Mouse (Mus musculus) CH12.LX (cell line): ENCODE data around the gene Gm572. TPM values are rescaled to one million over a fixed set of nuclear protein-coding genes. Genes with fewer than 3 reads are reported as not detected.

Experiments
- DNase-seq: peaks from one replicate; pipeline ENCODE4 v3.0.0-alpha.2; 2013; ENCODE audit errors: extremely low read depth
- H3K27ac ChIP-seq: 2 replicates; pipeline ENCODE4 v1.5.1; 2012; ENCODE audit warnings: low read depth, mild to moderate bottlenecking, control low read depth, moderate library complexity; ENCODE audit not compliant: insufficient read depth
- H3K27me3 ChIP-seq: replicated peaks from 2 replicates; pipeline ENCODE3; 2012; ENCODE audit warnings: inconsistent platforms
- H3K36me3 ChIP-seq, 2 experiments: replicated peaks in 1 of 2; 2 replicates each; pipeline versions ENCODE3 to v1.6.1; 2012; ENCODE audit warnings: inconsistent platforms in 1 of 2, low read length in 1 of 2, mild to moderate bottlenecking in 1 of 2, mixed read lengths in 1 of 2, moderate library complexity in 1 of 2; ENCODE audit not compliant: control insufficient read depth in 1 of 2, insufficient read depth in 1 of 2
- H3K4me1 ChIP-seq, 2 experiments: 2 replicates each; pipeline ENCODE4 v1.6.1; 2012; ENCODE audit warnings: inconsistent platforms in 1 of 2, moderate library complexity in 1 of 2; ENCODE audit not compliant: insufficient read depth in 2 of 2, control insufficient read depth in 1 of 2
- H3K4me2 ChIP-seq: 2 replicates; pipeline ENCODE4 v1.6.1; 2012; ENCODE audit warnings: low read depth, mild to moderate bottlenecking, control low read depth; ENCODE audit not compliant: poor library complexity, insufficient read depth, severe bottlenecking
- H3K4me3 ChIP-seq, 3 experiments: fragments of 150-350 bp in 1 of 3; sonication (generic) in 1 of 3; replicated peaks in 1 of 3; 2 replicates each; pipeline versions ENCODE3 to v1.5.1; 2011 to 2012; ENCODE audit warnings: low read depth in 2 of 3, low read length in 2 of 3, mild to moderate bottlenecking in 2 of 3, moderate library complexity in 2 of 3, control low read depth in 1 of 3, improper control_type of control experiment in 1 of 3, inconsistent platforms in 1 of 3, mixed read lengths in 1 of 3; ENCODE audit not compliant: poor library complexity in 1 of 3
- H3K79me2 ChIP-seq: replicated peaks from 2 replicates; pipeline ENCODE4 v1.6.1; 2012; ENCODE audit warnings: mild to moderate bottlenecking, moderate library complexity; ENCODE audit not compliant: control insufficient read depth, poor library complexity, insufficient read depth, severe bottlenecking; ENCODE audit errors: extremely low read depth
- H3K9ac ChIP-seq: 2 replicates; pipeline ENCODE4 v1.6.1; 2012; ENCODE audit warnings: low read depth, mild to moderate bottlenecking, control low read depth, moderate library complexity; ENCODE audit not compliant: insufficient read depth
- H3K9me3 ChIP-seq: replicated peaks from 2 replicates; pipeline ENCODE3; 2012; ENCODE audit warnings: low read length, inconsistent platforms, mixed read lengths
- BHLHE40 ChIP-seq: IDR thresholded peaks from 2 replicates; pipeline ENCODE4 v1.6.1; 2011; ENCODE audit warnings: mild to moderate bottlenecking, low read depth, low read length, improper control_type of control experiment
- CTCF ChIP-seq, 2 experiments: IDR thresholded peaks in 1 of 2; conservative IDR thresholded peaks in 1 of 2; 2 replicates each; pipeline ENCODE4 v1.5.1; 2011 to 2012; ENCODE audit warnings: low read depth in 2 of 2, low read length in 2 of 2, improper control_type of control experiment in 1 of 2, inconsistent platforms in 1 of 2, mild to moderate bottlenecking in 1 of 2, moderate library complexity in 1 of 2
- ELF1 ChIP-seq: IDR thresholded peaks from 2 replicates; pipeline ENCODE4 v1.6.1; 2014; ENCODE audit warnings: low read depth, mild to moderate bottlenecking, inconsistent platforms, low read length, improper control_type of control experiment
- EP300 ChIP-seq: IDR thresholded peaks from 2 replicates; pipeline ENCODE4 v1.6.1; 2011; ENCODE audit warnings: low read length, improper control_type of control experiment
- ETS1 ChIP-seq: conservative IDR thresholded peaks from 2 replicates; pipeline ENCODE4 v1.6.1; 2012; ENCODE audit warnings: low read depth, mild to moderate bottlenecking, inconsistent platforms, low read length, improper control_type of control experiment, moderate library complexity
- IRF4 ChIP-seq: IDR thresholded peaks from 2 replicates; pipeline ENCODE4 v1.6.1; 2014; ENCODE audit warnings: low read depth, mild to moderate bottlenecking, inconsistent platforms, low read length, improper control_type of control experiment
- JUN ChIP-seq: IDR thresholded peaks from 2 replicates; pipeline ENCODE4 v1.6.1; 2011; ENCODE audit warnings: low read depth, mild to moderate bottlenecking, low read length, improper control_type of control experiment, moderate library complexity; ENCODE audit not compliant: insufficient read depth
- JUND ChIP-seq: conservative IDR thresholded peaks from 2 replicates; pipeline ENCODE4 v1.6.1; 2011; ENCODE audit warnings: low read depth, low read length, improper control_type of control experiment
- KAT2A ChIP-seq: IDR thresholded peaks from 2 replicates; pipeline ENCODE4 v1.6.1; 2012; ENCODE audit warnings: low read length, improper control_type of control experiment, inconsistent platforms; ENCODE audit not compliant: insufficient replicate concordance
- MAFK ChIP-seq: IDR thresholded peaks from 2 replicates; pipeline ENCODE4 v1.6.1; 2011; ENCODE audit warnings: low read length, improper control_type of control experiment; ENCODE audit not compliant: insufficient replicate concordance
- MAX ChIP-seq: IDR thresholded peaks from 2 replicates; pipeline ENCODE4 v1.6.1; 2011; ENCODE audit warnings: low read length, improper control_type of control experiment
- MAZ ChIP-seq: IDR thresholded peaks from 2 replicates; pipeline ENCODE4 v1.6.1; 2012; ENCODE audit warnings: low read depth, mild to moderate bottlenecking, inconsistent platforms, low read length, improper control_type of control experiment, moderate library complexity
- NELFE ChIP-seq: IDR thresholded peaks from 2 replicates; pipeline ENCODE4 v1.6.1; 2011; ENCODE audit warnings: low read depth, low read length, improper control_type of control experiment
- NRF1 ChIP-seq: IDR thresholded peaks from 2 replicates; pipeline ENCODE4 v1.6.1; 2014; ENCODE audit warnings: low read depth, mild to moderate bottlenecking, inconsistent platforms, low read length, improper control_type of control experiment, moderate library complexity
- PAX5 ChIP-seq: IDR thresholded peaks from 2 replicates; pipeline ENCODE4 v1.6.1; 2012; ENCODE audit warnings: low read length, inconsistent platforms, mixed read lengths
- POLR2A ChIP-seq: IDR thresholded peaks from 2 replicates; pipeline ENCODE4 v1.6.1; 2011; ENCODE audit warnings: low read depth, mild to moderate bottlenecking, improper control_type of control experiment, low read length
- POLR2AphosphoS2 ChIP-seq: IDR thresholded peaks from 2 replicates; pipeline ENCODE4 v1.6.1; 2011; ENCODE audit warnings: low read depth, low read length, improper control_type of control experiment
- RCOR1 ChIP-seq: conservative IDR thresholded peaks from 2 replicates; pipeline ENCODE4 v1.6.1; 2012; ENCODE audit warnings: low read depth, mild to moderate bottlenecking, inconsistent platforms, low read length, improper control_type of control experiment
- SMC3 ChIP-seq: IDR thresholded peaks from 2 replicates; pipeline ENCODE4 v1.6.1; 2011; ENCODE audit warnings: low read depth, low read length, improper control_type of control experiment
- TBP ChIP-seq: conservative IDR thresholded peaks from 2 replicates; pipeline ENCODE4 v1.6.1; 2011; ENCODE audit warnings: low read depth, low read length, improper control_type of control experiment
- TCF12 ChIP-seq: IDR thresholded peaks from 2 replicates; pipeline ENCODE4 v1.6.1; 2014; ENCODE audit warnings: low read depth, mild to moderate bottlenecking, inconsistent platforms, low read length, improper control_type of control experiment
- UBTF ChIP-seq: IDR thresholded peaks from 2 replicates; pipeline ENCODE4 v1.6.1; 2012; ENCODE audit warnings: low read depth, mild to moderate bottlenecking, inconsistent platforms, low read length, improper control_type of control experiment, moderate library complexity
- USF1 ChIP-seq: IDR thresholded peaks from 2 replicates; pipeline ENCODE4 v1.6.1; 2014; ENCODE audit warnings: low read depth, mild to moderate bottlenecking, inconsistent platforms, low read length, improper control_type of control experiment
- USF2 ChIP-seq: conservative IDR thresholded peaks from 2 replicates; pipeline ENCODE4 v1.6.1; 2011; ENCODE audit warnings: low read depth, low read length, improper control_type of control experiment
- ZC3H11A ChIP-seq: IDR thresholded peaks from 2 replicates; pipeline ENCODE4 v1.6.1; 2012; ENCODE audit warnings: low read depth, mild to moderate bottlenecking, inconsistent platforms, low read length, improper control_type of control experiment
- ZNF384 ChIP-seq: IDR thresholded peaks from 2 replicates; pipeline ENCODE4 v1.6.1; 2012; ENCODE audit warnings: low read depth, low read length, improper control_type of control experiment, inconsistent platforms
- dilution Hi-C: fragments of 300-500 bp; cut with MboI; formaldehyde crosslinking; loops from 2 replicates; pipeline ENCODE4 v1.14.3; 2020; ENCODE audit warnings: low sequenced_read_pairs; ENCODE audit not compliant: extremely low pct_unique_long_range_greater_than_20kb, extremely low pct_ligation_motif_present
- in situ Hi-C: fragments of 300-500 bp; cut with MboI; formaldehyde crosslinking; loops from 3 replicates; pipeline ENCODE4 v1.14.3; 2019; ENCODE audit warnings: low sequenced_read_pairs, low pct_ligation_motif_present, low pct_unique_long_range_greater_than_20kb, mixed read lengths
- polyA plus RNA-seq: library from polyadenylated mRNA; unstranded; fragments of >175 nt; gene quantifications from 2 replicates; pipeline ENCODE4 v1.2.1, GENCODE M21; 2012; ENCODE audit warnings: low read depth; ENCODE audit not compliant: insufficient read length
- total RNA-seq, 2 experiments: library from RNA; depleted of rRNA; stranded (reverse); fragments of 300-350 nt in 1 of 2; fragments of >200 nt in 1 of 2; gene quantifications; 2 replicates each; pipeline ENCODE4 v1.2.3; 2012 to 2014

The Gm572 gene
- total and polyA plus RNA-seq, 3 experiments: not detected

GRCm38 (mm10) chr4:148620718-148621117, 22.4 kb upstream of the Gm572 start:
- Histone ChIP-seq H3K79me2 (peaks cover 67% of the 10 kb centered on the region), H3K4me1 (peaks cover 4 to 54% of the 10 kb centered on the region in 2 experiments), H3K36me3 (peaks cover 74 to 82% of the 10 kb centered on the region in 2 experiments), H3K27me3 (no peaks in the 10 kb centered on the region), H3K4me3 (no peak overlapping the region), H3K27ac (no peak overlapping the region), H3K4me2 (no peak overlapping the region), H3K9me3 (no peaks in the 10 kb centered on the region), H3K9ac (no peak overlapping the region)
- in situ Hi-C loops (loop anchor here (25.0 kb wide), 1 partner anchor 458 kb away; the partner anchor contains the start of genes Fbxo2, Fbxo44 and Fbxo6), dilution Hi-C loops (no loop called here)
- TF ChIP-seq USF2: no peak
- no peak for TF ChIP-seq PAX5
- no peak for TF ChIP-seq MAZ
- TF ChIP-seq BHLHE40: no peak
- no peak for TF ChIP-seq JUND
- TF ChIP-seq KAT2A: no peak
- TF ChIP-seq MAX: no peak
- TF ChIP-seq USF1: no peak
- no peak for TF ChIP-seq NRF1
- TF ChIP-seq CTCF (conservative IDR thresholded peaks at IDR 0.05 in 1 of 2, IDR thresholded peaks at IDR 0.05 in 1 of 2; ENCODE audit: low read depth in 2 of 2, low read length in 2 of 2): no peak
- no peak for TF ChIP-seq SMC3
- DNase-seq: no peak

DNA sequence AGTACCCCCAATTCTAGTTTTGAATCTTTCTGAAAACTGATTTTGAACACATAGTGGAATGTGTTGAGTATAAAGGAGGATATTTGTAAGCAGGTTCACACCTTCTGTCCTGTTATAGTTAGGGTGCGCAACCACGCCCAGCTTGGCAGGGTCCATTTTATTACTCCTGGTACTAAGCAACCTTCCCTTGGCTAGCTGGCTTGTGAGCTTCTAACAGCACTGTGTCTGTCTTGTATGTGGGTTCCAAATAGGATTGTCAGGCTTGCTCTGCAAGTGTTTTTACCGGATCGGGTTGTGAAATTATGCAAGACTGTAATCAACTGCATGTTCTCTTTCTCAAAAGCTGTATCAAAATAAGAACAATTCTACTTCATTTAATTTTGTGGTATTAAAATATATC, 20.6 kb upstream of the Gm572 start:
- Histone ChIP-seq H3K79me2 (peaks cover 75% of the 10 kb centered on the region), H3K4me3 (no peak overlapping the region), H3K4me2 (no peak overlapping the region), H3K36me3 (peaks cover 60 to 70% of the 10 kb centered on the region in 2 experiments), H3K4me1 (peaks cover 6 to 58% of the 10 kb centered on the region in 2 experiments), H3K27ac (no peak overlapping the region)
- dilution Hi-C loops: no loop called here
- in situ Hi-C loops: loop anchor here (25.0 kb wide), 1 partner anchor 460 kb away; the partner anchor contains the start of genes Fbxo2, Fbxo44 and Fbxo6
- TF ChIP-seq ZC3H11A (no peak), NRF1 (no peak), PAX5 (no peak), TBP (no peak), RCOR1 (no peak), TCF12 (no peak), IRF4 (no peak), UBTF (no peak), ELF1 (no peak), POLR2AphosphoS2 (no peak), ZNF384 (no peak), NELFE (no peak), ETS1 (no peak), POLR2A (no peak), JUN (no peak), USF2 (no peak), KAT2A (no peak), EP300 (no peak), MAFK (no peak)
- TF ChIP-seq, all 38 proteins: peak for 0
- H3K9ac ChIP-seq: no peak overlapping the region
- DNase-seq: no peak
- H3K27me3 ChIP-seq: no peaks in the 10 kb centered on the region
- no peaks in the 10 kb centered on the region for H3K9me3 ChIP-seq
